Comparison of ENCODE assay signal across 23 mouse cellular contexts in genomic region chr5:30485136-30485535, GRCm38 (mm10). TPM values are rescaled to one million over a fixed set of nuclear protein-coding genes. Genes with fewer than 3 reads are reported as not detected.
A peak's percentile ranks its signal among the peaks of the same experiment; 100 is the strongest.
DNase-seq lines count a peak whose midpoint lies in the region; ATAC-seq and TF ChIP-seq lines count a peak whose summit lies in the region.
"Had no signal": no experiment of that assay in that cellular context is flagged by ENCODE, and none has a peak within 500 bp of the region (broad histone marks: within the 10 kb centered on the region; RNA-seq: fewer than 3 reads in every experiment).

No protein-coding gene starts in this region.

- WGBS in hindbrain, postnatal 0 days, result 69% methylated on average over 6 of the region's 6 CpGs
- WGBS in hindbrain, embryonic 10.5 days, result 86% methylated on average over 6 of the region's 6 CpGs
- 33% methylated on average over 6 of the region's 6 CpGs for WGBS in lung, embryonic 16.5 days

- no peaks in the 10 kb centered on the region for H3K27me3 ChIP-seq in hindbrain, postnatal 0 days (ENCODE audit: insufficient read depth, low read length)
- H3K27me3 ChIP-seq in hindbrain, embryonic 10.5 days (ENCODE audit: insufficient read depth, poor library complexity, severe bottlenecking), result no peaks in the 10 kb centered on the region
- no peaks in the 10 kb centered on the region for H3K27me3 ChIP-seq in lung, embryonic 16.5 days (ENCODE audit: control insufficient read depth, insufficient read depth, low read depth, low read length)
- H3K27me3 ChIP-seq: forebrain, embryonic 15.5 days; midbrain, embryonic 12.5 days; neural tube, embryonic 13.5 days had no signal

- TF ChIP-seq CTCF in hindbrain, postnatal 0 days (IDR thresholded peaks at IDR 0.05; ENCODE audit: low read depth), result no peak

- DNase-seq in hindbrain, postnatal 0 days (ENCODE audit: low spot score), result peak; percentile 39
- no peak for DNase-seq in hindbrain, embryonic 10.5 days (ENCODE audit: low spot score)
- DNase-seq in lung, postnatal 14 days, result no peak
- peak; percentile 77 for DNase-seq in kidney, postnatal 10 days
- DNase-seq in kidney, postnatal 4 days, result peak; percentile 38 to 43
- no peak for DNase-seq in left cerebral cortex, adult 18-20 months (ENCODE audit: low spot score in 2 of 2)
- DNase-seq: cerebellum, adult 9-10 months; embryo, embryonic 11 days; layer of hippocampus, postnatal 36 days; liver; lung, adult 18-20 months; thymus, postnatal 36 days had no signal

- no peak overlapping the region for H3K27ac ChIP-seq in hindbrain, postnatal 0 days
- no peak overlapping the region for H3K27ac ChIP-seq in hindbrain, embryonic 10.5 days
- no peak overlapping the region for H3K27ac ChIP-seq in lung, embryonic 16.5 days (ENCODE audit: low read length)
- H3K27ac ChIP-seq: forebrain, embryonic 15.5 days; heart, embryonic 10.5 days; midbrain, embryonic 12.5 days; neural tube, embryonic 13.5 days had no signal

- ATAC-seq in hindbrain, postnatal 0 days, result no peak
- ATAC-seq in lung, embryonic 16.5 days (ENCODE audit: low read depth), result peak; percentile 29; the same call in 1 of the 2 replicates
- ATAC-seq: forebrain, embryonic 15.5 days had no signal

- H3K4me2 ChIP-seq in hindbrain, postnatal 0 days (ENCODE audit: low read depth, low read length), result no peak overlapping the region
- H3K4me2 ChIP-seq in lung, embryonic 16.5 days (ENCODE audit: low read depth, low read length), result no peak overlapping the region
- H3K4me2 ChIP-seq: forebrain, embryonic 15.5 days; midbrain, embryonic 12.5 days; neural tube, embryonic 13.5 days had no signal

- no peaks in the 10 kb centered on the region for H3K36me3 ChIP-seq in hindbrain, postnatal 0 days (ENCODE audit: insufficient read depth, low read length)
- no peaks in the 10 kb centered on the region for H3K36me3 ChIP-seq in hindbrain, embryonic 10.5 days
- no peaks in the 10 kb centered on the region for H3K36me3 ChIP-seq in lung, embryonic 16.5 days (ENCODE audit: control insufficient read depth, insufficient read depth, low read length)
- H3K36me3 ChIP-seq: forebrain, embryonic 15.5 days; heart, embryonic 10.5 days; midbrain, embryonic 12.5 days; neural tube, embryonic 13.5 days had no signal

- no peaks in the 10 kb centered on the region for H3K9me3 ChIP-seq in hindbrain, postnatal 0 days (ENCODE audit: low read length)
- no peaks in the 10 kb centered on the region for H3K9me3 ChIP-seq in hindbrain, embryonic 10.5 days
- H3K9me3 ChIP-seq in lung, embryonic 16.5 days (ENCODE audit: control insufficient read depth, low read length), result no peaks in the 10 kb centered on the region
- H3K9me3 ChIP-seq: forebrain, embryonic 15.5 days; heart, embryonic 10.5 days; midbrain, embryonic 12.5 days; neural tube, embryonic 13.5 days had no signal

- no peak overlapping the region for H3K4me3 ChIP-seq in hindbrain, postnatal 0 days (ENCODE audit: low read length)
- H3K4me3 ChIP-seq in hindbrain, embryonic 10.5 days, result no peak overlapping the region
- H3K4me3 ChIP-seq in lung, embryonic 16.5 days (ENCODE audit: low read length), result no peak overlapping the region
- H3K4me3 ChIP-seq: forebrain, embryonic 15.5 days; heart, embryonic 10.5 days; midbrain, embryonic 12.5 days; neural tube, embryonic 13.5 days had no signal

- H3K4me1 ChIP-seq in hindbrain, postnatal 0 days (ENCODE audit: insufficient read depth, low read length), result no peaks in the 10 kb centered on the region
- peaks cover 3% of the 10 kb centered on the region; the same call in 1 of the 2 replicates for H3K4me1 ChIP-seq in hindbrain, embryonic 10.5 days (replicated peaks)
- H3K4me1 ChIP-seq in lung, embryonic 16.5 days (replicated peaks; ENCODE audit: control insufficient read depth, insufficient read depth, low read length), result peaks cover 6% of the 10 kb centered on the region
- H3K4me1 ChIP-seq: forebrain, embryonic 15.5 days; heart, embryonic 10.5 days; midbrain, embryonic 12.5 days; neural tube, embryonic 13.5 days had no signal

- no peak overlapping the region for H3K9ac ChIP-seq in hindbrain, postnatal 0 days (replicated peaks; ENCODE audit: low read length)
- H3K9ac ChIP-seq in lung, embryonic 16.5 days (ENCODE audit: low read length), result no peak overlapping the region
- H3K9ac ChIP-seq: forebrain, embryonic 15.5 days; midbrain, embryonic 12.5 days; neural tube, embryonic 13.5 days had no signal

RNA-seq across cellular contexts. Expression of gene 1700001C02Rik, which starts 19.3 kb away (rescaled TPM):
- 0.72 TPM in 1 of 2 replicates, not detected in the other for total RNA-seq in hindbrain, postnatal 0 days (2014; rRNA removed)
- 3.4 and 4.0 TPM in 2 replicates for polyA plus RNA-seq in hindbrain, postnatal 0 days (2015; fragmentation: Nextera tagmentation; extraction: Ambion mirVana)
- 1.4 TPM in 1 of 2 replicates, not detected in the other for polyA plus RNA-seq in hindbrain, embryonic 10.5 days (2016; fragmentation: Nextera tagmentation; extraction: Ambion mirVana)
- 7.9 and 13.3 TPM in 2 replicates for polyA plus RNA-seq in lung, embryonic 16.5 days (2015; fragmentation: Nextera tagmentation; extraction: Ambion mirVana)
- not detected for total RNA-seq in left cerebral cortex, adult 18-20 months (2021)
- total RNA-seq: gastrocnemius, postnatal 4 days; layer of hippocampus, adult 18-20 months; layer of hippocampus, postnatal 36 days; left cerebral cortex, postnatal 25 days; megakaryocyte progenitor cell, adult 5-6 weeks had no signal
- polyA plus RNA-seq: heart, embryonic 10.5 days; heart, postnatal 0 days; midbrain, embryonic 12.5 days; neural tube, embryonic 13.5 days; small intestine, adult 2 months had no signal

RNA-seq across cellular contexts. Expression of gene Otof, which starts 23.4 kb away (rescaled TPM):
- 12.2 and 13.0 TPM in 2 replicates for total RNA-seq in hindbrain, postnatal 0 days (2014; rRNA removed)
- polyA plus RNA-seq in hindbrain, postnatal 0 days (2015; fragmentation: Nextera tagmentation; extraction: Ambion mirVana), result 5.5 and 7.1 TPM in 2 replicates
- 0.04 and 0.17 TPM in 2 replicates for polyA plus RNA-seq in hindbrain, embryonic 10.5 days (2016; fragmentation: Nextera tagmentation; extraction: Ambion mirVana)
- polyA plus RNA-seq in lung, embryonic 16.5 days (2015; fragmentation: Nextera tagmentation; extraction: Ambion mirVana), result 0.68 and 0.84 TPM in 2 replicates
- 10 to 100 TPM; 19.7 to 19.8 TPM for total RNA-seq in left cerebral cortex, adult 18-20 months (2021)

Comparison
In these comparisons a context has a peak if more than half of its experiments do, and no peak if none do; other contexts are left out.
1. DNase-seq: peak in hindbrain, postnatal 0 days (single experiment), kidney, postnatal 10 days (single experiment) and kidney, postnatal 4 days (2 of 2); none in hindbrain, embryonic 10.5 days (single experiment), lung, postnatal 14 days (single experiment) and left cerebral cortex, adult 18-20 months (0 of 2).